Mouse (Mus musculus) liver, postnatal 0 days (tissue): Measurements from ENCODE around the gene Chpt1.

Experiments used
- CTCF ChIP-seq: sonication (generic); IDR thresholded peaks from 2 replicates; pipeline ENCODE4 v1.5.1; 2016; ENCODE audit warnings: antibody characterized with exemption, low read depth
- EP300 ChIP-seq: IDR thresholded peaks from 2 replicates; pipeline ENCODE4 v1.6.1; 2016; ENCODE audit warnings: antibody characterized with exemption, low read depth, mild to moderate bottlenecking

GRCm38 (mm10) chr10:88507691-88508143 lies 3.8 kb upstream of the Chpt1 start:
- TF ChIP-seq CTCF, result no peak
- no peak for TF ChIP-seq EP300
